Mouse (Mus musculus) ovary, postnatal 36 days (tissue): ENCODE results near the gene Txndc16.

Experiments used
- DNase-seq: peaks from one replicate; pipeline ENCODE4 v3.0.0; 2022; ENCODE audit warnings: low spot score, mixed read lengths

The Txndc16 gene

GRCm38 (mm10) chr14:45153258-45153657 is 66.9 kb downstream of the Txndc16 start:
- DNase-seq, result no peak

GRCm38 (mm10) chr14:45142511-45142910 is 77.6 kb downstream of the Txndc16 start:
- DNase-seq, result peak; percentile 19

GRCm38 (mm10) chr14:45140344-45141080 is 79.6 kb downstream of the Txndc16 start:
- no peak for DNase-seq

- no peak for DNase-seq
Measured at GRCm38 (mm10) chr14:45135961-45136360, 84.2 kb downstream of the Txndc16 start.

- DNase-seq, result peak; percentile 15
Measured at GRCm38 (mm10) chr14:45135560-45135959, 84.6 kb downstream of the Txndc16 start.

GRCm38 (mm10) chr14:45118359-45118758 is 101.8 kb downstream of the Txndc16 start:
- no peak for DNase-seq

- DNase-seq, result no peak
Measured at GRCm38 (mm10) chr14:45102201-45102600, 117.9 kb downstream of the Txndc16 start.

GRCm38 (mm10) chr14:45092327-45092726 is 127.8 kb downstream of the Txndc16 start:
- no peak for DNase-seq

GRCm38 (mm10) chr14:45090011-45090410 is 130.1 kb downstream of the Txndc16 start:
- DNase-seq, result no peak

GRCm38 (mm10) chr14:45085651-45086425 is 134.3 kb downstream of the Txndc16 start:
- DNase-seq, result no peak

GRCm38 (mm10) chr14:45084656-45085280 is 135.4 kb downstream of the Txndc16 start:
- DNase-seq, result no peak

- no peak for DNase-seq
Measured at GRCm38 (mm10) chr14:45083540-45083939, 136.6 kb downstream of the Txndc16 start.
